Mouse (Mus musculus): ENCODE data around the gene Trdmt1. TPM values are rescaled to one million over a fixed set of nuclear protein-coding genes. Genes with fewer than 3 reads are reported as not detected.
A peak's percentile ranks its signal among the peaks of the same experiment; 100 is the strongest.

The Trdmt1 gene
- polyA plus RNA-seq, 1 experiment = 3.0 TPM

- DNase-seq = no peak
- Histone ChIP-seq H3K36me3 (ENCODE audit: control insufficient read depth, insufficient read depth, low read length) (peaks cover 39% of the 10 kb centered on the region), H3K4me3 (ENCODE audit: control insufficient read depth, insufficient read depth, low read length) (no peak overlapping the region), H3K4me1 (replicated peaks; ENCODE audit: control insufficient read depth, insufficient read depth, low read length) (peaks cover 4% of the 10 kb centered on the region), H3K27me3 (ENCODE audit: control insufficient read depth, insufficient read depth, low read length) (no peaks in the 10 kb centered on the region), H3K27ac (ENCODE audit: control insufficient read depth, insufficient read depth, low read length) (no peak overlapping the region)
- WGBS = 97% methylated on average over 1 of the region's 1 CpGs
- TF ChIP-seq POLR2A (IDR thresholded peaks at IDR 0.05; ENCODE audit: control insufficient read depth, extremely low read depth, insufficient read depth, low read length, poor library complexity) (no peak), CTCF (IDR thresholded peaks at IDR 0.05; ENCODE audit: borderline replicate concordance, control insufficient read depth, extremely low read depth, insufficient read depth, low read length, poor library complexity) (no peak)
Observed at GRCm38 (mm10) chr2:13577399-13577798, 32.9 kb upstream of the Trdmt1 start.

- Histone ChIP-seq H3K36me3 (ENCODE audit: control insufficient read depth, insufficient read depth, low read length) (peaks cover 24% of the 10 kb centered on the region), H3K4me1 (replicated peaks; ENCODE audit: control insufficient read depth, insufficient read depth, low read length) (peaks cover 4% of the 10 kb centered on the region), H3K27me3 (ENCODE audit: control insufficient read depth, insufficient read depth, low read length) (no peaks in the 10 kb centered on the region), H3K4me3 (ENCODE audit: control insufficient read depth, insufficient read depth, low read length) (no peak overlapping the region), H3K27ac (ENCODE audit: control insufficient read depth, insufficient read depth, low read length) (no peak overlapping the region)
- no peak for DNase-seq
- TF ChIP-seq POLR2A (IDR thresholded peaks at IDR 0.05; ENCODE audit: control insufficient read depth, extremely low read depth, insufficient read depth, low read length, poor library complexity) (no peak), CTCF (IDR thresholded peaks at IDR 0.05; ENCODE audit: borderline replicate concordance, control insufficient read depth, extremely low read depth, insufficient read depth, low read length, poor library complexity) (no peak)
- 51% methylated on average over 6 of the region's 6 CpGs for WGBS
Observed at GRCm38 (mm10) chr2:13575926-13576325, 31.5 kb upstream of the Trdmt1 start.

- Histone ChIP-seq H3K27ac (ENCODE audit: control insufficient read depth, insufficient read depth, low read length) (peak overlapping the region; percentile 61), H3K27me3 (ENCODE audit: control insufficient read depth, insufficient read depth, low read length) (no peaks in the 10 kb centered on the region), H3K4me1 (replicated peaks; ENCODE audit: control insufficient read depth, insufficient read depth, low read length) (peaks cover 4% of the 10 kb centered on the region), H3K4me3 (ENCODE audit: control insufficient read depth, insufficient read depth, low read length) (peak overlapping the region; percentile 74), H3K36me3 (ENCODE audit: control insufficient read depth, insufficient read depth, low read length) (peaks cover 20% of the 10 kb centered on the region)
- no peak for TF ChIP-seq CTCF (IDR thresholded peaks at IDR 0.05; ENCODE audit: borderline replicate concordance, control insufficient read depth, extremely low read depth, insufficient read depth, low read length, poor library complexity)
- TF ChIP-seq POLR2A (IDR thresholded peaks at IDR 0.05; ENCODE audit: control insufficient read depth, extremely low read depth, insufficient read depth, low read length, poor library complexity) = no peak
- WGBS = under 1% methylated on average over 13 of the region's 13 CpGs
- peak; percentile 83 for DNase-seq
Observed at GRCm38 (mm10) chr2:13575287-13575801, 30.9 kb upstream of the Trdmt1 start.

- Histone ChIP-seq H3K27me3 (ENCODE audit: control insufficient read depth, insufficient read depth, low read length) (no peaks in the 10 kb centered on the region), H3K4me3 (ENCODE audit: control insufficient read depth, insufficient read depth, low read length) (peak overlapping the region; percentile 74), H3K4me1 (replicated peaks; ENCODE audit: control insufficient read depth, insufficient read depth, low read length) (peaks cover 4% of the 10 kb centered on the region), H3K36me3 (ENCODE audit: control insufficient read depth, insufficient read depth, low read length) (peaks cover 15% of the 10 kb centered on the region), H3K27ac (ENCODE audit: control insufficient read depth, insufficient read depth, low read length) (peak overlapping the region; percentile 27)
- 1% methylated on average over 21 of the region's 21 CpGs for WGBS
- TF ChIP-seq POLR2A (IDR thresholded peaks at IDR 0.05; ENCODE audit: control insufficient read depth, extremely low read depth, insufficient read depth, low read length, poor library complexity) = no peak
- TF ChIP-seq CTCF (IDR thresholded peaks at IDR 0.05; ENCODE audit: borderline replicate concordance, control insufficient read depth, extremely low read depth, insufficient read depth, low read length, poor library complexity) = no peak; the same call in 1 of the 2 replicates
- peak; percentile 66 for DNase-seq
Observed at GRCm38 (mm10) chr2:13574801-13575150, 30.3 kb upstream of the Trdmt1 start.

- no peaks in the 10 kb centered on the region for H3K27me3 ChIP-seq (ENCODE audit: control insufficient read depth, insufficient read depth, low read length)
- H3K27ac ChIP-seq (ENCODE audit: control insufficient read depth, insufficient read depth, low read length) = peak overlapping the region; percentile 68
- TF ChIP-seq POLR2A (IDR thresholded peaks at IDR 0.05; ENCODE audit: control insufficient read depth, extremely low read depth, insufficient read depth, low read length, poor library complexity) (no peak), CTCF (IDR thresholded peaks at IDR 0.05; ENCODE audit: borderline replicate concordance, control insufficient read depth, extremely low read depth, insufficient read depth, low read length, poor library complexity) (peak; percentile 12; the same call in 1 of the 2 replicates)
- peak; percentile 65 for DNase-seq
- peaks cover 4% of the 10 kb centered on the region for H3K4me1 ChIP-seq (replicated peaks; ENCODE audit: control insufficient read depth, insufficient read depth, low read length)
- peaks cover 10% of the 10 kb centered on the region for H3K36me3 ChIP-seq (ENCODE audit: control insufficient read depth, insufficient read depth, low read length)
- H3K4me3 ChIP-seq (ENCODE audit: control insufficient read depth, insufficient read depth, low read length) = peak overlapping the region; percentile 74
- whole genome bisulfite sequencing = under 1% methylated on average over 46 of the region's 46 CpGs
Observed at GRCm38 (mm10) chr2:13574066-13574800, 29.8 kb upstream of the Trdmt1 start.

- DNase-seq = peak; percentile 85
- H3K4me3 ChIP-seq (ENCODE audit: control insufficient read depth, insufficient read depth, low read length) = peak within 1 kb of the TSS; percentile 74
- WGBS = under 1% methylated on average over 26 of the region's 26 CpGs
Observed at GRCm38 (mm10) chr2:13573408-13574065, 29.1 kb upstream of the Trdmt1 start, which contains the start of gene Vim. TSS of gene Vim (plus strand) at chr2:13573927.

More at GRCm38 (mm10) chr2:13573408-13574065, 29.1 kb upstream of the Trdmt1 start, which contains the start of gene Vim:
- H3K4me1 ChIP-seq (replicated peaks; ENCODE audit: control insufficient read depth, insufficient read depth, low read length) = peaks cover 4% of the 10 kb centered on the region
- peaks cover 6% of the 10 kb centered on the region; the same call in 1 of the 2 replicates for H3K36me3 ChIP-seq (ENCODE audit: control insufficient read depth, insufficient read depth, low read length)
- H3K27ac ChIP-seq (ENCODE audit: control insufficient read depth, insufficient read depth, low read length) = peak within 1 kb of the TSS; percentile 82
- TF ChIP-seq POLR2A (IDR thresholded peaks at IDR 0.05; ENCODE audit: control insufficient read depth, extremely low read depth, insufficient read depth, low read length, poor library complexity) (no peak), CTCF (IDR thresholded peaks at IDR 0.05; ENCODE audit: borderline replicate concordance, control insufficient read depth, extremely low read depth, insufficient read depth, low read length, poor library complexity) (no peak)
- H3K27me3 ChIP-seq (ENCODE audit: control insufficient read depth, insufficient read depth, low read length) = no peaks in the 10 kb centered on the region
